Mouse (Mus musculus) embryonic facial prominence, embryonic 14.5 days (tissue): ENCODE measurements at regions not wholly inside any gene's neighbourhood (a gene's known extent, or its start where the extent isn't known, plus 50 kb on each side); places are given as distances from the start of the nearest gene placed in this dataset.

Experiments
- ATAC-seq: fragments of 200-750 bp; cut with Nextera tagmentation; 2 replicates; pipeline ENCODE4 v1.8.0; 2017; ENCODE audit warnings: low read depth, moderate number of reproducible peaks, moderate TSS enrichment
- DNase-seq: peaks from one replicate; pipeline ENCODE4 v3.0.0-alpha.2; 2015; ENCODE audit warnings: low spot score
- H3K27ac ChIP-seq: fragments of 300-500 bp; sonication (generic); replicated peaks from 2 replicates; pipeline ENCODE4 v1.5.1; 2014; ENCODE audit warnings: low read depth, mild to moderate bottlenecking, low read length, moderate library complexity
- H3K27me3 ChIP-seq: fragments of 300-500 bp; sonication (generic); replicated peaks from 2 replicates; pipeline ENCODE4 v1.6.1; 2014; ENCODE audit warnings: low read length; ENCODE audit not compliant: control insufficient read depth, insufficient read depth
- H3K36me3 ChIP-seq: fragments of 300-500 bp; sonication (generic); 2 replicates; pipeline ENCODE4 v1.6.1; 2014; ENCODE audit warnings: low read length, mixed read lengths; ENCODE audit not compliant: control insufficient read depth, insufficient read depth
- H3K4me1 ChIP-seq: fragments of 300-500 bp; sonication (generic); 2 replicates; pipeline ENCODE4 v1.6.1; 2014; ENCODE audit warnings: antibody characterized with exemption, low read length; ENCODE audit not compliant: control insufficient read depth, insufficient read depth
- H3K4me2 ChIP-seq: fragments of 300-500 bp; sonication (generic); 2 replicates; pipeline ENCODE4 v1.6.1; 2014; ENCODE audit warnings: low read depth, mild to moderate bottlenecking, low read length, moderate library complexity, mixed read lengths
- H3K4me3 ChIP-seq: fragments of 300-500 bp; sonication (generic); 2 replicates; pipeline ENCODE4 v1.5.1; 2014; ENCODE audit warnings: low read depth, mild to moderate bottlenecking, low read length
- H3K9ac ChIP-seq: fragments of 300-500 bp; sonication (generic); 2 replicates; pipeline ENCODE4 v1.6.1; 2014; ENCODE audit warnings: low read depth, mild to moderate bottlenecking, low read length, moderate library complexity, mixed read lengths
- H3K9me3 ChIP-seq: fragments of 300-500 bp; sonication (generic); 2 replicates; pipeline ENCODE4 v1.6.1; 2016; ENCODE audit warnings: low read length; ENCODE audit not compliant: control insufficient read depth
- WGBS: fragments of 180-500 bp; shearing (Covaris S2); extraction: QIAGEN DNeasy Blood & Tissue Kit; methylation state at CpG from one replicate; pipeline ENCODE4 v1.1.7; 2014; 5-methylcytosine and 5-hydroxymethylcytosine counted together

DNA sequence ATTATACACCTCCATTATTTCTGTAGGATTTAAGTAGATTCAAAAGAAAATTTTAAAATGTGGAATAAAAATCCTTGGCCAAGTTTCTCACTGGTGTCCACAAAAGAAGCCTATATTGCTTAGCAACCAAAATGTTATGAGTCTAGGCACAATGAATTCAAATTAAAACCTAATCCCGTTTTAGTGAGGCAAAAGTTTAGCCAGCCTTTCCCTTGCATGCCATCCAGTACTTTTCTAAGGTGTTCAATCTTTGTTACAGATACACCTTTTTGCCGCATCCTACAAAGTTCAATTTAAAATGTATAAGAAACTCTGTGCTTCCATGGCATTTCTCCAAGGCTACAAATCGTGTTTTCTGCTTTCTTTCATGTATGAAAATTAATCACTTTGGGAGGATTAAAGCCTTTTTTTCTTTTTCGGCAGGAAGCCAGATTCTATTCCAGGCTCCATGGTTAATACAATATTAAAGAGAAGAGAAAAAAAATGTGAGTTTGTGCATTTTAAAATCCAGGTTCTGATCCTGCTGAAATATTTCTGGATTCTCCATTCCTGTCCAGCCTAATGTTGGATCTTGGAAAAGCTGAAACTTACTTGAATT lies 463.8 kb downstream of the Kctd8 start:
- no peak overlapping the region for H3K4me2 ChIP-seq
- no peak overlapping the region for H3K27ac ChIP-seq
- H3K4me1 ChIP-seq, result no peaks in the 10 kb centered on the region
- no peak for ATAC-seq
- no peaks in the 10 kb centered on the region for H3K36me3 ChIP-seq
- WGBS, result 69% methylated on average over 4 of the region's 4 CpGs
- no peak overlapping the region for H3K4me3 ChIP-seq
- no peaks in the 10 kb centered on the region for H3K27me3 ChIP-seq
- H3K9me3 ChIP-seq, result no peaks in the 10 kb centered on the region
- peak; percentile 29 for DNase-seq
- H3K9ac ChIP-seq, result no peak overlapping the region

DNA sequence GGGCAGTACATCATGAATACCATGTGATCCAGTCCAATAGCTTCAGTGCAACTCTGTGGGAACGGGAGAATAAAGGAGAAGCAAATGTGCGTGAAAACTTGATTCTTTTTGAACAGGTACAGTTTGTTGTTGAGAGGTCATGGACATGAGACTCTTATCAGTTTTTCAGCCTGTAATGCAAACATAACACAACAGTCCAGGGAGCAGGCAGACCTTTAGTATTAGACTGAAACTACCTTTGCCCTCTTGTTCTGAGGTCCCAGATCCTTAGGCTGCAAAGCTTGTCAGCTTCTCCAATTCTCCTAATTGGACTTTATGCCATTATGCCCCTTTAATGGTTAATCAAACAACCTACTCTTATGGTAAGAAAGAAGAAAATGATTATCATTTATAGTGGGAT lies 470.1 kb downstream of the Kctd8 start:
- no peaks in the 10 kb centered on the region for H3K27me3 ChIP-seq
- no peak overlapping the region for H3K9ac ChIP-seq
- no peak overlapping the region for H3K4me2 ChIP-seq
- no peaks in the 10 kb centered on the region for H3K9me3 ChIP-seq
- H3K4me1 ChIP-seq, result no peaks in the 10 kb centered on the region
- no peaks in the 10 kb centered on the region for H3K36me3 ChIP-seq
- ATAC-seq (no peak), DNase-seq (no peak)
- H3K27ac ChIP-seq, result no peak overlapping the region
- H3K4me3 ChIP-seq, result no peak overlapping the region
- WGBS, result 81% methylated on average over 2 of the region's 2 CpGs
